Mouse (Mus musculus) olfactory bulb, adult 2 months (tissue): ENCODE measurements around the gene Dapk1.

Experiments
- CTCF ChIP-seq: fragments of 200-500 bp; IDR thresholded peaks from 2 replicates; pipeline ENCODE4 v1.5.1; 2012; ENCODE audit warnings: low read depth, mild to moderate bottlenecking, low read length, moderate library complexity; ENCODE audit not compliant: insufficient read depth
- POLR2A ChIP-seq: fragments of 200-500 bp; IDR thresholded peaks from 2 replicates; pipeline ENCODE4 v1.6.1; 2012; ENCODE audit warnings: mild to moderate bottlenecking, low read depth, low read length, moderate library complexity; ENCODE audit not compliant: insufficient read depth

DNA sequence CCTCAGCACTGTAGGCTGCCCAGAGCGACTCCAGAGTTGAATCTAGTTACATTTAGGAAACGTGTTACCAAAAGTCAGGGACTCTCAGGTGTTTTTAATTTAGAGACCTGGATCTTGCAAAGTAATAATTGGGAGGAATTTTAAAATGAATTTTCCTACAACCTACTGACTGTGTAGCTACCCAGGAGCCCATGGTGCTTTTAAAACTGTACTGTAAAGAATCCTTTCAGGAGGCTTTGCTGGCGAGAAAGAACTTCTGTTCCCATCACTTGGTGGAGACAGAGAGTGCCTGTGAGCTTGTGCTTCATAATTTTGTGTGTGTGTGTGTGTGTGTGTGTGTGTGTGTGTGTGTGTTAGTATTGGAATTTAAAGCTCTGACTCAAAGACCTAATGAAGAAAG is 109.2 kb downstream of the Dapk1 start:
- TF ChIP-seq POLR2A: no peak
- TF ChIP-seq CTCF: no peak
